Mouse (Mus musculus) spleen, adult 2 months (tissue): ENCODE results near the gene P2ry10b.

Experiments used
- CTCF ChIP-seq: fragments of 200-500 bp; IDR thresholded peaks from 2 replicates; pipeline ENCODE4 v1.5.1; 2011; ENCODE audit warnings: mild to moderate bottlenecking, inconsistent platforms; ENCODE audit not compliant: insufficient read depth, insufficient read length, insufficient replicate concordance; ENCODE audit errors: extremely low read depth
- POLR2A ChIP-seq: fragments of 200-500 bp; IDR thresholded peaks from 2 replicates; pipeline ENCODE4 v1.6.1; 2011; ENCODE audit warnings: low read depth, low read length, inconsistent platforms

DNA sequence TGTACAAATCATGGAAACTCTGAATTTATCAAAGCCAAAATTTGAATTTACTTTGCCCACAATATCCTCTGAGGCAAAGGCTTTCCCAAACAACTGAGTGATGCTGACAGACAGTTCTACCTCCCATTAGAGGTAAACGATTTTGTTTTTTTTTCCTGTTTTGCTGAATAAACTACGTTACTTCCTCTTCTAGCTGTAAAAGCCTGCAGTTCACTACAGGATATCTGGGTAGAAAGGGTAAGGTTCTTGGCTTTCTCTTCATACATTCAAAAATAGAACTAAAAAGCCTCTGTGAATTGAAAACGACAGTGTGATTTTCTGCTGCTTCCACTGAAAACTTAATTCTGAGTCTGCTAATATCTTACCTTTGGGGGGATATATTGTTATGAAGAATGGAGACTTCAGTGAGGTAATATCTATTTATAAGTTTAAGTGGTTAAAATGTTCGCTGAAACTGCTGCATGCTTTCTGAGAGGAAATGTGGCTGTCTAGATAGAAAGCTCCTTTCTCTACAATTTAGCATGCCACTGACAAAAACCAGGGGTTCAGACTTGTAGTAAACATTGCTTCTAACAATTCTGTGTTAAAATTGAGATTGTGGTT is 765 bp downstream of the P2ry10b start:
- TF ChIP-seq CTCF: no peak
- no peak for TF ChIP-seq POLR2A
